Mouse (Mus musculus): ENCODE data around the gene Slc25a34.

- TF ChIP-seq POLR2A (IDR thresholded peaks at IDR 0.05; ENCODE audit: borderline replicate concordance, extremely low read depth, low read depth, low read length): no peak
- TF ChIP-seq CTCF (IDR thresholded peaks at IDR 0.05; ENCODE audit: insufficient read depth, low read length): no peak
Observed at GRCm38 (mm10) chr4:141669898-141670712, 46.5 kb upstream of the Slc25a34 start.
